Mouse (Mus musculus) lung, adult 2 months (tissue): ENCODE measurements around the gene Vwa5b1.

Experiments
- CTCF ChIP-seq: fragments of 200-500 bp; IDR thresholded peaks from 2 replicates; pipeline ENCODE4 v1.5.1; 2011; ENCODE audit warnings: mild to moderate bottlenecking, low read length, control low read depth; ENCODE audit not compliant: insufficient read depth
- POLR2A ChIP-seq: fragments of 200-500 bp; IDR thresholded peaks from 2 replicates; pipeline ENCODE4 v1.6.1; 2011; ENCODE audit warnings: low read depth, mild to moderate bottlenecking, control low read depth, low read length, borderline replicate concordance; ENCODE audit errors: extremely low read depth

DNA sequence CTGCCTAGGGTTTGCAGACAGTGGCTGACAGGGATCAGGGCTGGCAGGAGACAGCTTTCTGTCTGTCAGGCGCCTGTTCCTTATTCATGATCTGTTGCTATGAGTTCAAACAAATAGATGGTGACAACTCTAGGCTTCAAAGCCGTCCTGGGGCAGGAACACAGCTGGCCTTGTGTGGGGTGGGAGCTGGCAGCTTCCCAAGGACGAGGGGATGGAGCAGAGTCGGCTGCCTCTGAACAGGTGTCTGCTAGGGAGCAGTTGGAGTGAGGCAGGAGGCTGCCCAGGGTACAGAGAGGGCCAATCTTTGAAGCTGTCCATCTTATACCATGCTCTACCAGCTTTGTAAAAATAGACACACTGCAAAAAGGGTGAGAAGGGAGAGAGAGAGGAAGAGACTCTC, 6.6 kb upstream of the Vwa5b1 start:
- no peak for TF ChIP-seq CTCF
- no peak for TF ChIP-seq POLR2A
